In the genomic region with DNA sequence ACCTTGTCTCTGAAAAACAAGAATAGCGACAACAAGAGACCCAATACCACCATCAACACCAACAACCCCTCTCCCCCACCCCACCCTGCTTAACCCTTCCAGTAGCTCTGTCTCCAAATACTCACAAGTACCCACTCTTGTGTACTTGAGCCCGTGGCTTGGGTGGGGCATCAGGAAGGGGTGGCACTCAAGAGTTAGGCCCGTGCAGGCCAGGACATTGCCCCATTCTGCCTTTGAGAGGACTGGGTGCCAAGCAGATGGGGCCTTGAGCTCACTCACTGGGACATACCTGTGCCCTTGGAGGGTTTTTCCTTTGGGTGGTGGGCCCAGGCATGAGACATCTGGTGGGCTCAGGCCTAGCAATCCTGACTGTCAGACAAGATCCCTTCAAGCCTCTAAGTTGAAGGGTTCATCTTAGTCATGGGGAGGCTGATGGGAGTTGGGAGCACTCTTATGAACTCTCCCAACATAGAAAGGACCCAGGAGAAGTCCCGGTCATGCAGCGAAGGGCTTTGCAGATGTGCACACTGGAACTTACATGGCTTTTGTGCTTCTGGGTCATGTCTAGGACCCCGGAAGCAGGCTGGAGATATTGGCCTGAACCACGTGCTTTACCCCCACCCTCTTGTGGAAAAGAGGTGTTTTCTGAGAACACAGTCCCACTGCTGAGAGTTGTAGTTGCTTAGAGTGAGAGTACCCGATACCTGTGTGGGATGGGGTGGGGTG, we compare ENCODE assay signal across 8 mouse cellular contexts. TPM values are rescaled to one million over a fixed set of nuclear protein-coding genes. Genes with fewer than 3 reads are reported as not detected.
DNase-seq lines count a peak whose midpoint lies in the region; ATAC-seq and TF ChIP-seq lines count a peak whose summit lies in the region.

No protein-coding gene starts in this region.

- no peak for DNase-seq in layer of hippocampus, adult 2 months (ENCODE audit: low spot score in 2 of 2)
- no peak for DNase-seq in layer of hippocampus, adult 9-10 months (ENCODE audit: low spot score)
- no peak for DNase-seq in liver, embryonic 13.5 days
- DNase-seq in adrenal gland, adult 18-20 months (ENCODE audit: low spot score in 2 of 2) = no peak
- no peak for DNase-seq in left cerebral cortex, postnatal 4 days

- H3K4me1 ChIP-seq in forebrain, embryonic 13.5 days = peaks cover 70% of the 10 kb centered on the region
- peaks cover 88% of the 10 kb centered on the region for H3K4me1 ChIP-seq in liver, embryonic 13.5 days (replicated peaks)
- H3K4me1 ChIP-seq in neural tube, embryonic 15.5 days = peaks cover 72% of the 10 kb centered on the region

- no peaks in the 10 kb centered on the region for H3K27me3 ChIP-seq in forebrain, embryonic 13.5 days
- no peaks in the 10 kb centered on the region for H3K27me3 ChIP-seq in liver, embryonic 13.5 days
- no peaks in the 10 kb centered on the region for H3K27me3 ChIP-seq in neural tube, embryonic 15.5 days (replicated peaks)

- intact Hi-C loops in left cerebral cortex, postnatal 4 days (cut with DNase I) = no loop called here

- 74% methylated on average over 8 of the region's 8 CpGs for WGBS in forebrain, embryonic 13.5 days
- WGBS in liver, embryonic 13.5 days (ENCODE audit: insufficient replicate concordance) = 55% methylated on average over 8 of the region's 8 CpGs
- WGBS in neural tube, embryonic 15.5 days = 71% methylated on average over 8 of the region's 8 CpGs

- H3K4me3 ChIP-seq in layer of hippocampus, adult 2 months = peak overlapping the region; percentile 96
- peak overlapping the region; percentile 96 for H3K4me3 ChIP-seq in forebrain, embryonic 13.5 days
- H3K4me3 ChIP-seq in liver, embryonic 13.5 days (replicated peaks) = peak overlapping the region; percentile 87
- peak overlapping the region; percentile 80 for H3K4me3 ChIP-seq in neural tube, embryonic 15.5 days (replicated peaks)

- peaks cover 52% of the 10 kb centered on the region for H3K36me3 ChIP-seq in forebrain, embryonic 13.5 days (ENCODE audit: poor library complexity, severe bottlenecking)
- peaks cover 56% of the 10 kb centered on the region for H3K36me3 ChIP-seq in liver, embryonic 13.5 days
- peaks cover 15% of the 10 kb centered on the region for H3K36me3 ChIP-seq in neural tube, embryonic 15.5 days

- H3K4me2 ChIP-seq in forebrain, embryonic 13.5 days = peak overlapping the region; percentile 98
- H3K4me2 ChIP-seq in liver, embryonic 13.5 days = peak overlapping the region; percentile 91
- peak overlapping the region; percentile 96 for H3K4me2 ChIP-seq in neural tube, embryonic 15.5 days

- H3K27ac ChIP-seq in layer of hippocampus, adult 2 months = peak overlapping the region; percentile 100
- 0 out of 2 replicates have a peak overlapping the region, but pooled peaks have one; percentile 93 for H3K27ac ChIP-seq in forebrain, embryonic 13.5 days
- H3K27ac ChIP-seq in liver, embryonic 13.5 days = peak overlapping the region; percentile 98
- 0 out of 2 replicates have a peak overlapping the region, but pooled peaks have one; percentile 77 for H3K27ac ChIP-seq in neural tube, embryonic 15.5 days (replicated peaks)

- H3K9ac ChIP-seq in forebrain, embryonic 13.5 days = peak overlapping the region; percentile 100
- peak overlapping the region; percentile 95 for H3K9ac ChIP-seq in liver, embryonic 13.5 days
- H3K9ac ChIP-seq in neural tube, embryonic 15.5 days (replicated peaks) = peak overlapping the region; percentile 96

- no peak for ATAC-seq in forebrain, embryonic 13.5 days
- no peak for ATAC-seq in liver, embryonic 13.5 days (ENCODE audit: low read depth)
- no peak for ATAC-seq in neural tube, embryonic 15.5 days (ENCODE audit: low FRiP score)
- ATAC-seq in inflammation-experienced regulatory T-cells, adult 6 months = no peak

- no peak for TF ChIP-seq CTCF in layer of hippocampus, adult 2 months (conservative IDR thresholded peaks at IDR 0.05)

- no peaks in the 10 kb centered on the region for H3K9me3 ChIP-seq in forebrain, embryonic 13.5 days (replicated peaks)
- H3K9me3 ChIP-seq in liver, embryonic 13.5 days (replicated peaks) = no peaks in the 10 kb centered on the region
- H3K9me3 ChIP-seq in neural tube, embryonic 15.5 days (replicated peaks) = no peaks in the 10 kb centered on the region

RNA-seq across cellular contexts. Expression of a gene that starts 4.3 kb away (rescaled TPM):
- 100 to 1,000 TPM in 1 of 2 experiments, 10 to 100 TPM in 1; 99.9 to 108 TPM for total RNA-seq in layer of hippocampus, adult 2 months (2021)
- 22.5 and 22.6 TPM in 2 replicates for polyA plus RNA-seq in forebrain, embryonic 13.5 days (2015; fragmentation: Nextera tagmentation; extraction: Ambion mirVana)
- polyA plus RNA-seq in liver, embryonic 13.5 days (2015; fragmentation: Nextera tagmentation; extraction: Ambion mirVana) = 9.1 and 9.2 TPM in 2 replicates
- 23.5 and 25.5 TPM in 2 replicates for polyA plus RNA-seq in neural tube, embryonic 15.5 days (2015; fragmentation: Nextera tagmentation; extraction: Ambion mirVana)
- total RNA-seq in adrenal gland, adult 18-20 months (2021) = 10 to 100 TPM; 46.5 to 56.8 TPM
- polyA plus RNA-seq in inflammation-experienced regulatory T-cells, adult 6 months (2017; shearing (Covaris generic)) = 10 to 100 TPM; 24.1 to 26.3 (median 25.9) TPM
- total RNA-seq in left cerebral cortex, postnatal 4 days (2021) = 100 to 1,000 TPM; 113 to 119 TPM
